Mouse (Mus musculus): ENCODE measurements around the gene Arsa. TPM values are rescaled to one million over a fixed set of nuclear protein-coding genes. Genes with fewer than 3 reads are reported as not detected.

Gene Arsa
- polyA plus RNA-seq, 1 experiment: 7.2 TPM

DNA sequence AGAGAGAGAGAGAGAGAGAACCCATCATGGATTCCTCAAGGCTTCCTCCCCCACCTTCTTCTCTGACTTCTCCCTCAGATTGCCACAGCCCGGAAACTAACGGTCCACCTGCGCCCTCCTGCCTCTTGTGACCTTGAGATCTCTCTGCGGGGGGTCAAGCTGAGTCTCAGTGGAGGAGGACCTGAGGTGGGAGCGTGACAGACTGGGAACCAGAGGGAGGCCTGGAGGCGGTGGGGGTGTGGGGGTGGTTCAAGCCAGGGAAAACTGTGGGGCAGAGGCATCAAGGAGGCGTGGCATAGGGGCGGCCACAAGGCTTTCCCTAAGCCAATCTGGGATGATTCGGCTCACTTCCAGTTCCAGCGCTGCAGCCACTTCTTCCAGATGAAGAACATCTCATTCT lies 16.9 kb downstream of the Arsa start:
- Histone ChIP-seq H3K4me3 (replicated peaks; ENCODE audit: control insufficient read depth, low read depth, low read length) (no peak overlapping the region), H3K4me1 (ENCODE audit: control insufficient read depth, insufficient read depth, low read length) (peaks cover 1% of the 10 kb centered on the region; the same call in 1 of the 2 replicates), H3K27ac (ENCODE audit: control insufficient read depth, insufficient read depth, low read depth, low read length, poor library complexity) (no peak overlapping the region)
- 73% methylated on average over 10 of the region's 10 CpGs for WGBS
- TF ChIP-seq POLR2A (IDR thresholded peaks at IDR 0.05; ENCODE audit: borderline replicate concordance, control insufficient read depth, low read depth, low read length): no peak
- no peak for TF ChIP-seq CTCF (IDR thresholded peaks at IDR 0.05; ENCODE audit: control insufficient read depth, insufficient read depth, low read length)

DNA sequence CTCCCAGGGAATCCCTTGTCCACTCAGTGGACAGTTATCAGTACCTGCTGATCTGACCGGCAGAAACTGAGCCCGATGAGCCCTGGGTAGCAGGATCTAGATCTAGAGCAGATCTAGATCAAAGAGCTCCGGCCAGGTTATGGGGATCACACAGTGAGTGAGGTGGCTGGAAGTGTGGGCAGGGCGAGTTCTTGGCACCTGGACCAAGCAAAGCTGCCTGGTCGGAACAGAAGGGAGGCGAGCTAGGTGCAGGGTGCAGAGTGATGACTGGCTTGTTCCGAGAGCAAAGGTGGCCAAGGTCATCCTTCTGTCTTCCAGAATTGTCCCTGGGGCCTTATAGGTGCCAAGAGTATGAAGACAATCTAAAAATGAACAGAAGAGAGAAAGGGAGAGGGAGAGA lies 17.4 kb downstream of the Arsa start:
- Histone ChIP-seq H3K4me3 (replicated peaks; ENCODE audit: control insufficient read depth, low read depth, low read length) (no peak overlapping the region), H3K27ac (ENCODE audit: control insufficient read depth, insufficient read depth, low read depth, low read length, poor library complexity) (no peak overlapping the region), H3K4me1 (ENCODE audit: control insufficient read depth, insufficient read depth, low read length) (peaks cover 1% of the 10 kb centered on the region; the same call in 1 of the 2 replicates)
- TF ChIP-seq CTCF (IDR thresholded peaks at IDR 0.05; ENCODE audit: control insufficient read depth, insufficient read depth, low read length) (no peak), POLR2A (IDR thresholded peaks at IDR 0.05; ENCODE audit: borderline replicate concordance, control insufficient read depth, low read depth, low read length) (no peak)
- 78% methylated on average over 7 of the region's 7 CpGs for WGBS

DNA sequence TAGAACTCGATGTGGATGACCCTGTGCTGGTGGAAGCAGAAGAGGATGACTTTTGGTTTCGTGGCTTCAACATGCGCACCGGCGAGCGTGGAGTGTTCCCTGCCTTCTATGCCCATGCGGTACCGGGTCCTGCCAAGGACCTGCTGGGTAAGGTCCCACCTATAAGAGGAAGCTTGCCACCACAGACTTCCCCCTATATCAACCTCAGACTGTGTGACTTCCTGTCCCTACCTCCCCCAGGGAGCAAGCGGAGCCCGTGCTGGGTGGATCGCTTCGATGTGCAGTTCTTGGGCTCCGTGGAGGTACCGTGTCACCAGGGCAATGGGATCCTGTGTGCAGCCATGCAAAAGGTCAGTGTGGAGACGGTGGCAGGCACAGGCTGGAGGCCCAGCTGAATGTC lies 18.3 kb downstream of the Arsa start:
- Histone ChIP-seq H3K4me3 (replicated peaks; ENCODE audit: control insufficient read depth, low read depth, low read length) (no peak overlapping the region), H3K4me1 (ENCODE audit: control insufficient read depth, insufficient read depth, low read length) (peaks cover 1% of the 10 kb centered on the region; the same call in 1 of the 2 replicates), H3K27ac (ENCODE audit: control insufficient read depth, insufficient read depth, low read depth, low read length, poor library complexity) (no peak overlapping the region)
- WGBS: 2% methylated on average over 15 of the region's 15 CpGs
- TF ChIP-seq CTCF (IDR thresholded peaks at IDR 0.05; ENCODE audit: control insufficient read depth, insufficient read depth, low read length) (no peak), POLR2A (IDR thresholded peaks at IDR 0.05; ENCODE audit: borderline replicate concordance, control insufficient read depth, low read depth, low read length) (no peak)

DNA sequence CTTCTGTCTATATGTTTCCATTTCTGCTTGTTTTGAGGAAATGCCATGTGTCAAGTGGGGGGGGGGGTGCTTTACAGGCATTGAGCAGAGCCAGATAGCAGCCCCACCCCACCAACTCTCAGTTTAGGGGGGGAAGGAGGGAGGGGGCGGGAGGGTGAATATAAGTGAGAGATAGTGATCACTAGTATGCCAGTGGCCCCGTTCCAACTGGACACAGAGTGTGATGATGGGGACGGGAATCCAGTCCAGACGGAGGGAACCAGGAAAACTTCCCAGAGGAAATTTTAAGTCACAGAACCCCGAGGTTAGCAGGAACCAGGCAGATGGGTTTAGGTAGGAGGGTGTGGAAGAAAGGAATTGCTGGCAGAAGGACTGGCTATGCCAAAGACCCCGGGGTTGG lies 21.6 kb downstream of the Arsa start:
- no peak for TF ChIP-seq CTCF (IDR thresholded peaks at IDR 0.05; ENCODE audit: control insufficient read depth, insufficient read depth, low read length)
- no peak for TF ChIP-seq POLR2A (IDR thresholded peaks at IDR 0.05; ENCODE audit: borderline replicate concordance, control insufficient read depth, low read depth, low read length)
- H3K27ac ChIP-seq (ENCODE audit: control insufficient read depth, insufficient read depth, low read depth, low read length, poor library complexity): no peak overlapping the region
- peaks cover 1% of the 10 kb centered on the region; the same call in 1 of the 2 replicates for H3K4me1 ChIP-seq (ENCODE audit: control insufficient read depth, insufficient read depth, low read length)
- 69% methylated on average over 6 of the region's 6 CpGs for WGBS
- H3K4me3 ChIP-seq (replicated peaks; ENCODE audit: control insufficient read depth, low read depth, low read length): no peak overlapping the region

DNA sequence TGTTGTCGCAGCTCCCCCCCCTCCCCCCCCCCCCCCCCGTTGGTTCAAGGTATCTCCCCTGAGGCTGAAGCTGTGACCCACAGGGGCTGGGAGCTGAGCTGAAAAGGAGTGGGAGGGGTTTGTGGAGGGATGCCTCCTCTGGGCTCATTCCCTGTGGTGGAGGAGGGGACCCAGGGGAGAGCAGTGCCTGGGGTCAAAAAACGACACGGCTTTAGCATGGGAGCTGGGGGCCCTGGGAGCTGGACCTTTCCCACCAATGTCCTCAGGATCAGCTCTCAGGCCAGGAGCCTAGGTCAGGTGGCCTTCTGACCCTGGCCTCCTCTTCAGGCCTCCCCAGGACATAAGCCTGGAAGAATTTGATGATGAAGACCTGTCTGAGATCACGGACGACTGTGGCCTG lies 22.4 kb downstream of the Arsa start:
- no peak for TF ChIP-seq CTCF (IDR thresholded peaks at IDR 0.05; ENCODE audit: control insufficient read depth, insufficient read depth, low read length)
- TF ChIP-seq POLR2A (IDR thresholded peaks at IDR 0.05; ENCODE audit: borderline replicate concordance, control insufficient read depth, low read depth, low read length): no peak
- no peak overlapping the region for H3K4me3 ChIP-seq (replicated peaks; ENCODE audit: control insufficient read depth, low read depth, low read length)
- no peak overlapping the region for H3K27ac ChIP-seq (ENCODE audit: control insufficient read depth, insufficient read depth, low read depth, low read length, poor library complexity)
- 31% methylated on average over 6 of the region's 6 CpGs for WGBS
- peaks cover 1% of the 10 kb centered on the region; the same call in 1 of the 2 replicates for H3K4me1 ChIP-seq (ENCODE audit: control insufficient read depth, insufficient read depth, low read length)

DNA sequence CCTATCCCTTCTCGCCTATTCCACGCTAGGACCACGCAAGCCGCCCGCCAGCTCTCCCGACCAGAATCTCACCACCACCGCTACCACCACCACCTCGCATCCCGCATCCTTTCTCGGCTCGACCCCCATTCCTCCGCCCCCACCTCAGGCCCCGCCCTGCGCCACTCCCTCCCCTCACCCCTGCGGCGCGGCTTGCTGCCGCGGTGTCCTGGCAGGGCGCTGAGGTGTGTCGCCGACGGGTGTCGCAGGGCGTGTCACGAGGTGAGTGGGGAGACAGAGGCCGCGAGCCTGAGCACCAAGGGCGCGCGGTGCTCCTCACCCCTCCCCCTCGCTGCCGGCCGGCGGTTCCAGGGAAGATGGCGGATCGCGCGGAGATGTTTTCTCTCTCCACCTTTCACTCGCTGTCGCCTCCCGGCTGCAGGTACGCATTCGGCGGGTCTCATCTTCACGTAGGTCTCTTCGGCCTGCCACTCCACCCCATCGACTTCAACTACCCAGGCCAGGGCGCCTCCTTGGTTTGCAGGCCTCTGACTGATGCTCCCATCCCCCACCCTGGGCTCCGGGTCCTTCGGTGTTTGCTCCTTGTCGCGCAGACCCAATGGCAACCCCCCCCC lies 23.3 kb downstream of the Arsa start, which contains the start of gene Mapk8ip2:
Mapk8ip2 (plus strand) TSS at position 49 of the 614 bp plus-strand sequence.
- WGBS: 5% methylated on average over 53 of the region's 53 CpGs
- no peak within 1 kb of the TSS for H3K4me3 ChIP-seq (replicated peaks; ENCODE audit: control insufficient read depth, low read depth, low read length)

DNA sequence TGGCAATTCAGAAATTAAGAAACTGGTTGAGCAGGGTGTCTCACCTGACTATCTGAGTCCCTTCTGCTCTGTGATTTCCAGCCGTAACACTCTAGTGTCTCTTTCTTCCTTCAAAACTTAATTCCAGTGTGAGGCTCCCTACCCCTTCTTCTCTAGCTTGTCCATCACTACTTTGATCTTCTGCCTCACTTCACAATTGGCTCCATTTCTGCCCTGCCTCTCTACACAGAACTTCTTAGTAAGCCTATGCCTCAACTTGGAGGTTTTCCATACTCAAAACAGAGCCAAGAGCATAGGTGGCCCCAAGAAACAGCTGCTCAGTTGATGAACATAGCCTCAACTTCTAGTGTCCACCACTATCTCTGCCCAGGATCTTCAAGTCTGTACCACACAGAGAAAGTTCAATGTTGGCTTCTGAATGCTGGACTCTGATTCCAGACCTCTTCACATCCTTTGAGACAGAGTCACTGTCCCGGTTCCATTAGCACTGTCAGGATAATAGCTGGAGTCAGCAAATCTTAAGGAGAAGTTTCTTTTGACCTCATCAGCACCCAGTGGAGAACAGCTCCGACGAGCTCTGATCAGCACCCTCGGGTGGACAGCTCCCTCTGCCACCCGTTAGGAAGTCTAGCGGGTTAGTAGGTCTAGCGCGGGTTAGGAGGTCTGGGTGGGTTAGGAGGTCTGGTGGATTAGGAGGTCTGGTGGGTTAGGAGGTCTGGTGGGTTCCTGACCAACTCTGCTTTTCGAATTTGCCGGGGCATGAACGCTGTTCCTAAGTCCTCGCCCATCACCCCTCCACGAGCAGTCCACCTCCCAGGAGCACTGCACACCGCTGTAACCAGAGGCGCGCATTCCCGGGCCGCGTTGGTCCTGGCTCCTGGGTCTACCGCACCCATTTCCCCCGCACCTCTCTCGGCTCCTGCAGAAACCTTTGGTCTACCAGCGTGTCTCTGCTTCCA lies 24.0 kb downstream of the Arsa start:
- 6% methylated on average over 24 of the region's 24 CpGs for WGBS
- TF ChIP-seq CTCF (IDR thresholded peaks at IDR 0.05; ENCODE audit: control insufficient read depth, insufficient read depth, low read length) (peak; percentile 7; the same call in 1 of the 2 replicates), POLR2A (IDR thresholded peaks at IDR 0.05; ENCODE audit: borderline replicate concordance, control insufficient read depth, low read depth, low read length) (no peak)
- no peaks in the 10 kb centered on the region for H3K4me1 ChIP-seq (ENCODE audit: control insufficient read depth, insufficient read depth, low read length)
- H3K4me3 ChIP-seq (replicated peaks; ENCODE audit: control insufficient read depth, low read depth, low read length): no peak overlapping the region
- H3K27ac ChIP-seq (ENCODE audit: control insufficient read depth, insufficient read depth, low read depth, low read length, poor library complexity): no peak overlapping the region

More for the DNA sequence above, 23.3 kb downstream of the Arsa start, which contains the start of gene Mapk8ip2:
- Histone ChIP-seq H3K27ac (ENCODE audit: control insufficient read depth, insufficient read depth, low read depth, low read length, poor library complexity) (no peak within 1 kb of the TSS), H3K4me1 (ENCODE audit: control insufficient read depth, insufficient read depth, low read length) (no peaks in the 10 kb centered on the region)
- no peak for TF ChIP-seq CTCF (IDR thresholded peaks at IDR 0.05; ENCODE audit: control insufficient read depth, insufficient read depth, low read length)
- no peak for TF ChIP-seq POLR2A (IDR thresholded peaks at IDR 0.05; ENCODE audit: borderline replicate concordance, control insufficient read depth, low read depth, low read length)

DNA sequence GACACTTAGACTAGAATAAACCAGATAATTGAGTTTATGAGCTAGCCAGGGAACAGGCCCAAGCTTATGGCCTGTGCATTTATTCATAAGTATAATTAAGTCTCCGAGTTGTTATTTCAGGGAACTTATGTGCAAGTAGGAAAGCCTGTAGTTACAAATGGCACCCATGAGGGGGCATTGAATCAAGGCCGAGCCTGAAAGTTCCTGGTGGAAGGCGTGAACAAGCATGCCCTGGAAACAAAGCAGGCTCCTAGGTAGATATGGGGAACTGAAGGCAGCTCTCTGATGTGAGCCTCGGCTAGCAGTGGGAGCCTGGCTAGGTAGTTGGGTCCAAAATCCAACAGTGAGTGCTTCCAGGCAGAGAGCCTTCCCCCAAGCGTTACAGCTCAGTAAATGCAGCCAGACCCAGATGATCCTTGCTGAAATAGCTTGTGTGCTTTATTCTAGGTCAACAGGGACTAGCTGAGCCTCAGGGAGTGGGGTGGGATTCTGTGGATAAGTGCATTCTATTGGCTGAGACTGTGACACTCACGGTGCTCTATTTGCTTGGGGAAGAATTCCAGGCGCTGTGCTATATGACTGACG lies 34.6 kb downstream of the Arsa start:
- TF ChIP-seq POLR2A (IDR thresholded peaks at IDR 0.05; ENCODE audit: borderline replicate concordance, control insufficient read depth, low read depth, low read length) (no peak), CTCF (IDR thresholded peaks at IDR 0.05; ENCODE audit: control insufficient read depth, insufficient read depth, low read length) (no peak)
- no peak overlapping the region for H3K27ac ChIP-seq (ENCODE audit: control insufficient read depth, insufficient read depth, low read depth, low read length, poor library complexity)
- H3K4me1 ChIP-seq (ENCODE audit: control insufficient read depth, insufficient read depth, low read length): no peaks in the 10 kb centered on the region
- H3K4me3 ChIP-seq (replicated peaks; ENCODE audit: control insufficient read depth, low read depth, low read length): no peak overlapping the region
- WGBS: 47% methylated on average over 8 of the region's 8 CpGs
